Mouse (Mus musculus) myocyte (in vitro differentiated cells): ENCODE measurements around the gene 4933405L10Rik. TPM values are rescaled to one million over a fixed set of nuclear protein-coding genes. Genes with fewer than 3 reads are reported as not detected.

ENCODE experiments used
- H3K27me3 ChIP-seq: one replicate; pipeline ENCODE4 v1.6.1; 2011; ENCODE audit not compliant: control insufficient read depth, insufficient read depth, insufficient read length
- H3K36me3 ChIP-seq: one replicate; pipeline ENCODE4 v1.6.1; 2011; ENCODE audit not compliant: control insufficient read depth, insufficient read depth
- H3K4me2 ChIP-seq: one replicate; pipeline ENCODE4 v1.6.1; 2011; ENCODE audit warnings: low read depth, control low read depth
- H3K4me3 ChIP-seq: one replicate; pipeline ENCODE4 v1.5.1; 2011; ENCODE audit warnings: mild to moderate bottlenecking, control low read depth, moderate library complexity
- H3K79me2 ChIP-seq: one replicate; pipeline ENCODE4 v1.6.1; 2011; ENCODE audit not compliant: control insufficient read depth, insufficient read depth
- H3ac ChIP-seq: one replicate; pipeline ENCODE4 v1.6.1; 2011; ENCODE audit not compliant: control insufficient read depth, insufficient read length
- CEBPB ChIP-seq: IDR thresholded peaks from 2 replicates; pipeline ENCODE4 v1.6.1; 2011; ENCODE audit warnings: mild to moderate bottlenecking, moderate library complexity; ENCODE audit not compliant: poor library complexity, insufficient read depth, severe bottlenecking
- E2F4 ChIP-seq: IDR thresholded peaks from one replicate; pipeline ENCODE4 v1.6.1; 2011; ENCODE audit warnings: mild to moderate bottlenecking, control low read depth, moderate library complexity; ENCODE audit not compliant: insufficient read depth
- MAX ChIP-seq: IDR thresholded peaks from one replicate; pipeline ENCODE4 v1.6.1; 2011; ENCODE audit warnings: low read depth, mild to moderate bottlenecking, control low read depth
- MYOD1 ChIP-seq, 3 experiments: IDR thresholded peaks; one replicate each; pipeline ENCODE4 v1.6.1; 2011; ENCODE audit warnings: control low read depth in 2 of 3, low read depth in 2 of 3, mild to moderate bottlenecking in 2 of 3, moderate library complexity in 1 of 3; ENCODE audit not compliant: insufficient read length in 2 of 3, control insufficient read depth in 1 of 3
- MYOG ChIP-seq, 3 experiments: IDR thresholded peaks; one replicate each; pipeline ENCODE4 v1.6.1; 2011; ENCODE audit warnings: control low read depth in 2 of 3, low read depth in 2 of 3, mild to moderate bottlenecking in 2 of 3; ENCODE audit not compliant: insufficient read length in 2 of 3, control insufficient read depth in 1 of 3, insufficient read depth in 1 of 3
- POLR2A ChIP-seq: IDR thresholded peaks from one replicate; pipeline ENCODE4 v1.6.1; 2011; ENCODE audit warnings: low read depth, mild to moderate bottlenecking, control low read depth, moderate library complexity; ENCODE audit not compliant: insufficient read length
- POLR2AphosphoS2 ChIP-seq: IDR thresholded peaks from one replicate; pipeline ENCODE4 v1.6.1; 2011; ENCODE audit warnings: low read depth, control low read depth; ENCODE audit not compliant: insufficient read length
- REST ChIP-seq: IDR thresholded peaks from one replicate; pipeline ENCODE4 v1.6.1; 2011; ENCODE audit warnings: mild to moderate bottlenecking, control low read depth, moderate library complexity; ENCODE audit not compliant: insufficient read depth, insufficient read length
- SRF ChIP-seq: IDR thresholded peaks from one replicate; pipeline ENCODE4 v1.6.1; 2011; ENCODE audit warnings: low read depth; ENCODE audit not compliant: control insufficient read depth, insufficient read length
- TCF12 ChIP-seq: IDR thresholded peaks from one replicate; pipeline ENCODE4 v1.6.1; 2011; ENCODE audit warnings: mild to moderate bottlenecking, control low read depth; ENCODE audit not compliant: poor library complexity, insufficient read depth, severe bottlenecking
- TCF3 ChIP-seq: IDR thresholded peaks from one replicate; pipeline ENCODE4 v1.6.1; 2011; ENCODE audit warnings: low read depth, control low read depth; ENCODE audit not compliant: insufficient read length
- USF1 ChIP-seq: IDR thresholded peaks from one replicate; pipeline ENCODE4 v1.6.1; 2011; ENCODE audit warnings: low read depth, mild to moderate bottlenecking, control low read depth, moderate library complexity
- polyA plus RNA-seq: library from polyadenylated mRNA; unstranded; fragments of >200 nt; fragmentation: generic; extraction: Trizol; gene quantifications from one replicate; pipeline ENCODE4 v1.2.1, GENCODE M21; 2012; ENCODE audit warnings: missing spikeins

Gene 4933405L10Rik
- polyA plus RNA-seq, 1 experiment = 0.08 TPM

GRCm38 (mm10) chr8:105704955-105705354 is 2.5 kb upstream of the 4933405L10Rik start:
- Histone ChIP-seq H3ac (no peak overlapping the region), H3K4me2 (no peak overlapping the region), H3K79me2 (peaks cover 8% of the 10 kb centered on the region), H3K4me3 (no peak overlapping the region), H3K27me3 (no peaks in the 10 kb centered on the region), H3K36me3 (no peaks in the 10 kb centered on the region)
- TF ChIP-seq MYOG (IDR thresholded peaks at IDR 0.05; ENCODE audit: control insufficient read depth in 1 of 3, insufficient read depth in 1 of 3, insufficient read length in 2 of 3, low read depth in 2 of 3) (no peak), POLR2A (no peak), MYOD1 (IDR thresholded peaks at IDR 0.05; ENCODE audit: control insufficient read depth in 1 of 3, insufficient read length in 2 of 3, low read depth in 2 of 3) (no peak), E2F4 (no peak), USF1 (no peak), TCF12 (no peak), CEBPB (no peak), REST (no peak), POLR2AphosphoS2 (no peak), MAX (no peak), SRF (no peak), TCF3 (no peak)

GRCm38 (mm10) chr8:105706426-105706825 is 1.0 kb upstream of the 4933405L10Rik start:
- H3K79me2 ChIP-seq = peaks cover 8% of the 10 kb centered on the region
- H3K4me3 ChIP-seq = peak overlapping the region; percentile 54
- no peaks in the 10 kb centered on the region for H3K36me3 ChIP-seq
- TF ChIP-seq TCF12 (no peak), POLR2AphosphoS2 (no peak), TCF3 (no peak), MYOD1 (IDR thresholded peaks at IDR 0.05; ENCODE audit: control insufficient read depth in 1 of 3, insufficient read length in 2 of 3, low read depth in 2 of 3) (no peak), POLR2A (no peak), REST (no peak), SRF (no peak)
- no peaks in the 10 kb centered on the region for H3K27me3 ChIP-seq
- no peak overlapping the region for H3ac ChIP-seq
- H3K4me2 ChIP-seq = peak overlapping the region; percentile 81

GRCm38 (mm10) chr8:105708675-105709074 is 1.2 kb downstream of the 4933405L10Rik start:
- H3K79me2 ChIP-seq = peaks cover 8% of the 10 kb centered on the region
- H3K27me3 ChIP-seq = no peaks in the 10 kb centered on the region
- no peak overlapping the region for H3ac ChIP-seq
- H3K36me3 ChIP-seq = no peaks in the 10 kb centered on the region
- TF ChIP-seq E2F4 = no peak
- no peak for TF ChIP-seq TCF12
- TF ChIP-seq POLR2A = no peak
- no peak overlapping the region for H3K4me2 ChIP-seq
- H3K4me3 ChIP-seq = peak overlapping the region; percentile 54

- no peaks in the 10 kb centered on the region for H3K27me3 ChIP-seq
- H3ac ChIP-seq = no peak overlapping the region
- TF ChIP-seq CEBPB (no peak), MYOD1 (IDR thresholded peaks at IDR 0.05; ENCODE audit: control insufficient read depth in 1 of 3, insufficient read length in 2 of 3, low read depth in 2 of 3) (no peak), E2F4 (no peak), TCF12 (no peak), USF1 (no peak), TCF3 (no peak), SRF (no peak), POLR2AphosphoS2 (no peak), MYOG (IDR thresholded peaks at IDR 0.05; ENCODE audit: control insufficient read depth in 1 of 3, insufficient read depth in 1 of 3, insufficient read length in 2 of 3, low read depth in 2 of 3) (no peak), REST (no peak), POLR2A (no peak), MAX (no peak)
- no peaks in the 10 kb centered on the region for H3K36me3 ChIP-seq
- H3K4me3 ChIP-seq = no peak overlapping the region
- no peak overlapping the region for H3K4me2 ChIP-seq
- peaks cover 8% of the 10 kb centered on the region for H3K79me2 ChIP-seq
These were observed 1.9 kb downstream of the 4933405L10Rik start for GRCm38 (mm10) chr8:105709317-105709716.

GRCm38 (mm10) chr8:105712286-105712685 is 4.8 kb downstream of the 4933405L10Rik start:
- TF ChIP-seq MYOD1 (IDR thresholded peaks at IDR 0.05; ENCODE audit: control insufficient read depth in 1 of 3, insufficient read length in 2 of 3, low read depth in 2 of 3) (no peak), USF1 (no peak), MYOG (IDR thresholded peaks at IDR 0.05; ENCODE audit: control insufficient read depth in 1 of 3, insufficient read depth in 1 of 3, insufficient read length in 2 of 3, low read depth in 2 of 3) (no peak), REST (no peak), SRF (no peak), POLR2AphosphoS2 (no peak)
- H3K79me2 ChIP-seq = no peaks in the 10 kb centered on the region
- no peaks in the 10 kb centered on the region for H3K27me3 ChIP-seq
- no peak overlapping the region for H3ac ChIP-seq
- H3K4me3 ChIP-seq = no peak overlapping the region
- no peaks in the 10 kb centered on the region for H3K36me3 ChIP-seq
- no peak overlapping the region for H3K4me2 ChIP-seq
